Mouse (Mus musculus) CH12.LX (cell line): Measurements from ENCODE around the gene Mark2.

Experiments
- CTCF ChIP-seq, 2 experiments: IDR thresholded peaks in 1 of 2; conservative IDR thresholded peaks in 1 of 2; 2 replicates each; pipeline ENCODE4 v1.5.1; 2011 to 2012; ENCODE audit warnings: low read depth in 2 of 2, low read length in 2 of 2, improper control_type of control experiment in 1 of 2, inconsistent platforms in 1 of 2, mild to moderate bottlenecking in 1 of 2, moderate library complexity in 1 of 2
- EP300 ChIP-seq: IDR thresholded peaks from 2 replicates; pipeline ENCODE4 v1.6.1; 2011; ENCODE audit warnings: low read length, improper control_type of control experiment
- ETS1 ChIP-seq: conservative IDR thresholded peaks from 2 replicates; pipeline ENCODE4 v1.6.1; 2012; ENCODE audit warnings: low read depth, mild to moderate bottlenecking, inconsistent platforms, low read length, improper control_type of control experiment, moderate library complexity
- HCFC1 ChIP-seq: IDR thresholded peaks from 2 replicates; pipeline ENCODE4 v1.6.1; 2012; ENCODE audit warnings: low read depth, mild to moderate bottlenecking, inconsistent platforms, low read length, improper control_type of control experiment
- MAX ChIP-seq: IDR thresholded peaks from 2 replicates; pipeline ENCODE4 v1.6.1; 2011; ENCODE audit warnings: low read length, improper control_type of control experiment
- POLR2A ChIP-seq: IDR thresholded peaks from 2 replicates; pipeline ENCODE4 v1.6.1; 2011; ENCODE audit warnings: low read depth, mild to moderate bottlenecking, improper control_type of control experiment, low read length
- TBP ChIP-seq: conservative IDR thresholded peaks from 2 replicates; pipeline ENCODE4 v1.6.1; 2011; ENCODE audit warnings: low read depth, low read length, improper control_type of control experiment

GRCm38 (mm10) chr19:7305380-7306310 lies 36.0 kb downstream of the Mark2 start:
- TF ChIP-seq HCFC1 (no peak), TBP (no peak), POLR2A (no peak), CTCF (conservative IDR thresholded peaks at IDR 0.05 in 1 of 2, IDR thresholded peaks at IDR 0.05 in 1 of 2; ENCODE audit: low read depth in 2 of 2, low read length in 2 of 2) (no peak), EP300 (no peak), MAX (no peak), ETS1 (no peak)
